Mouse (Mus musculus) myocyte (in vitro differentiated cells): ENCODE data around the gene Stk11. TPM values are rescaled to one million over a fixed set of nuclear protein-coding genes. Genes with fewer than 3 reads are reported as not detected.

ENCODE experiments used
- H3K27me3 ChIP-seq: one replicate; pipeline ENCODE4 v1.6.1; 2011; ENCODE audit not compliant: control insufficient read depth, insufficient read depth, insufficient read length
- H3K36me3 ChIP-seq: one replicate; pipeline ENCODE4 v1.6.1; 2011; ENCODE audit not compliant: control insufficient read depth, insufficient read depth
- H3K4me2 ChIP-seq: one replicate; pipeline ENCODE4 v1.6.1; 2011; ENCODE audit warnings: low read depth, control low read depth
- H3K4me3 ChIP-seq: one replicate; pipeline ENCODE4 v1.5.1; 2011; ENCODE audit warnings: mild to moderate bottlenecking, control low read depth, moderate library complexity
- H3K79me2 ChIP-seq: one replicate; pipeline ENCODE4 v1.6.1; 2011; ENCODE audit not compliant: control insufficient read depth, insufficient read depth
- H3ac ChIP-seq: one replicate; pipeline ENCODE4 v1.6.1; 2011; ENCODE audit not compliant: control insufficient read depth, insufficient read length
- CEBPB ChIP-seq: IDR thresholded peaks from 2 replicates; pipeline ENCODE4 v1.6.1; 2011; ENCODE audit warnings: mild to moderate bottlenecking, moderate library complexity; ENCODE audit not compliant: poor library complexity, insufficient read depth, severe bottlenecking
- E2F4 ChIP-seq: IDR thresholded peaks from one replicate; pipeline ENCODE4 v1.6.1; 2011; ENCODE audit warnings: mild to moderate bottlenecking, control low read depth, moderate library complexity; ENCODE audit not compliant: insufficient read depth
- MAX ChIP-seq: IDR thresholded peaks from one replicate; pipeline ENCODE4 v1.6.1; 2011; ENCODE audit warnings: low read depth, mild to moderate bottlenecking, control low read depth
- MYOD1 ChIP-seq, 3 experiments: IDR thresholded peaks; one replicate each; pipeline ENCODE4 v1.6.1; 2011; ENCODE audit warnings: control low read depth in 2 of 3, low read depth in 2 of 3, mild to moderate bottlenecking in 2 of 3, moderate library complexity in 1 of 3; ENCODE audit not compliant: insufficient read length in 2 of 3, control insufficient read depth in 1 of 3
- MYOG ChIP-seq, 3 experiments: IDR thresholded peaks; one replicate each; pipeline ENCODE4 v1.6.1; 2011; ENCODE audit warnings: control low read depth in 2 of 3, low read depth in 2 of 3, mild to moderate bottlenecking in 2 of 3; ENCODE audit not compliant: insufficient read length in 2 of 3, control insufficient read depth in 1 of 3, insufficient read depth in 1 of 3
- POLR2A ChIP-seq: IDR thresholded peaks from one replicate; pipeline ENCODE4 v1.6.1; 2011; ENCODE audit warnings: low read depth, mild to moderate bottlenecking, control low read depth, moderate library complexity; ENCODE audit not compliant: insufficient read length
- POLR2AphosphoS2 ChIP-seq: IDR thresholded peaks from one replicate; pipeline ENCODE4 v1.6.1; 2011; ENCODE audit warnings: low read depth, control low read depth; ENCODE audit not compliant: insufficient read length
- REST ChIP-seq: IDR thresholded peaks from one replicate; pipeline ENCODE4 v1.6.1; 2011; ENCODE audit warnings: mild to moderate bottlenecking, control low read depth, moderate library complexity; ENCODE audit not compliant: insufficient read depth, insufficient read length
- SRF ChIP-seq: IDR thresholded peaks from one replicate; pipeline ENCODE4 v1.6.1; 2011; ENCODE audit warnings: low read depth; ENCODE audit not compliant: control insufficient read depth, insufficient read length
- TCF12 ChIP-seq: IDR thresholded peaks from one replicate; pipeline ENCODE4 v1.6.1; 2011; ENCODE audit warnings: mild to moderate bottlenecking, control low read depth; ENCODE audit not compliant: poor library complexity, insufficient read depth, severe bottlenecking
- TCF3 ChIP-seq: IDR thresholded peaks from one replicate; pipeline ENCODE4 v1.6.1; 2011; ENCODE audit warnings: low read depth, control low read depth; ENCODE audit not compliant: insufficient read length
- USF1 ChIP-seq: IDR thresholded peaks from one replicate; pipeline ENCODE4 v1.6.1; 2011; ENCODE audit warnings: low read depth, mild to moderate bottlenecking, control low read depth, moderate library complexity
- polyA plus RNA-seq: library from polyadenylated mRNA; unstranded; fragments of >200 nt; fragmentation: generic; extraction: Trizol; gene quantifications from one replicate; pipeline ENCODE4 v1.2.1, GENCODE M21; 2012; ENCODE audit warnings: missing spikeins

Gene Stk11
- polyA plus RNA-seq, 1 experiment, result 150 TPM

DNA sequence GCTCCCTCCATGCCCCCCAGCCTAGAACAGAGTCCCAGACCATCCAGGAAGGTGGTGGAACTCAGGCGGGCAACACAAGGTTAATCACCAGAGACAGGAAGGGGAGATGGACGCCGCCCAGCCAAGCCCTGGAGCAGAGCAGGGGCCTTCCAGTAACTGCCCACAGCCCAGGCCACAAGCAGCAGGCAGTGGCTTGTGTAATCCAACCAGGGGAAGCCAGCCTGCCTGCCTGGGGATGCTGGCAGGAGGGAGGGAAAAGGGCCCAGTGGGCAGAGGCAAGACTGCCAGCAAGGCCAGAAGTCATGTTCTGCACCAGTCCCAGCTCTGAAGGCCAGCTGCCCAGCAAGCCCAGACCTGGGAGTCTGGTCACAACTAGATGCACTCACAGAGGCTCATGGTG lies 28.8 kb upstream of the Stk11 start:
- Histone ChIP-seq H3K27me3 (no peaks in the 10 kb centered on the region), H3K79me2 (peaks cover 39% of the 10 kb centered on the region), H3ac (no peak overlapping the region), H3K36me3 (peaks cover 10% of the 10 kb centered on the region), H3K4me3 (no peak overlapping the region), H3K4me2 (peak overlapping the region; percentile 30)
- TF ChIP-seq POLR2AphosphoS2 (no peak), USF1 (no peak), REST (no peak), TCF12 (no peak), E2F4 (no peak), MYOG (IDR thresholded peaks at IDR 0.05; ENCODE audit: control insufficient read depth in 1 of 3, insufficient read depth in 1 of 3, insufficient read length in 2 of 3, low read depth in 2 of 3) (peak in 2 of 3 experiments; percentile 24 to 84), MAX (no peak), TCF3 (no peak), POLR2A (no peak), SRF (no peak), MYOD1 (IDR thresholded peaks at IDR 0.05; ENCODE audit: control insufficient read depth in 1 of 3, insufficient read length in 2 of 3, low read depth in 2 of 3) (peak in 2 of 3 experiments; percentile 16 to 73), CEBPB (no peak)

DNA sequence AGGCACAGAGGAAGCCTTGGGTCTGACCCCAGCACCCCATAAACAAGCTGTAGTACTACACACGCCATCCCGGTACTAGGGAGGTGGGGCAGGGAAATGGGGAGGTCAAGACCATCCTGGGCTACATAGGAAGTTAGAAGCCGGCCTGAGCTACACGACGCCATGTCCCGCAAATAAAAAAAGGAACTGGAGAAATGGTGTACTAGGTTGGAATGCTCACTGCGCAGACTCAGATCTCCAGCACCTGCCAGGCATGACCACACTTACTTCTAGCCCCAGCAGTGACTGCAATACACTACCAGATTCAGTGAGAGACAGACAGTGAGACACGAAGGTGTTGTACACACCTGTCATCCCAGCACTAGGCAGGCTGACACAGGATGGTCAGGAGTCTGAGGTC lies 28.1 kb upstream of the Stk11 start:
- peaks cover 41% of the 10 kb centered on the region for H3K79me2 ChIP-seq
- H3K4me3 ChIP-seq, result no peak overlapping the region
- TF ChIP-seq TCF12 (no peak), USF1 (no peak), MAX (no peak), REST (no peak), CEBPB (no peak), MYOG (IDR thresholded peaks at IDR 0.05; ENCODE audit: control insufficient read depth in 1 of 3, insufficient read depth in 1 of 3, insufficient read length in 2 of 3, low read depth in 2 of 3) (no peak), POLR2A (no peak), E2F4 (no peak), TCF3 (no peak), MYOD1 (IDR thresholded peaks at IDR 0.05; ENCODE audit: control insufficient read depth in 1 of 3, insufficient read length in 2 of 3, low read depth in 2 of 3) (no peak), SRF (no peak)
- no peak overlapping the region for H3ac ChIP-seq
- no peaks in the 10 kb centered on the region for H3K27me3 ChIP-seq
- peaks cover 5% of the 10 kb centered on the region for H3K36me3 ChIP-seq
- H3K4me2 ChIP-seq, result no peak overlapping the region

DNA sequence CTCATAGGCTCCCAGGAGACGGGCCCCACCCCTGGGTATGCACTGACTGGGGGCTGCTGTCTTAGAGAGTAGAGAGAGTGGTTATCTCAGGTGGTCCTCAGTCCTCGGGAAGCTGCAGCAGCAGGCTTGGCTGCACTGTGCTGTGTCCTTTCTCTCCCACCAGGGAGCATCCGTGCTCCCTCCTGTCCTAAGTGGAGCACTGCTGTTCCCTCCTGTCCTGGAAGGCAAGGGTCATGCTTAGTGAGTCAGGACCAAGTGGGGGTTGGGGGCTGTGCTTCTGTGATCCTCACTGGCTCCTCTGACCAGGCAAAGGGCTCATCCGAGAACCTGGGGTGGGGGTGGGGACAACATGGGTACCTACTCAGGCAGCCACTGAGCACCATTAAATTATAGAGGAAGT lies 26.5 kb upstream of the Stk11 start:
- H3K79me2 ChIP-seq, result peaks cover 58% of the 10 kb centered on the region
- H3ac ChIP-seq, result no peak overlapping the region
- H3K36me3 ChIP-seq, result peaks cover 5% of the 10 kb centered on the region
- H3K4me3 ChIP-seq, result no peak overlapping the region
- H3K27me3 ChIP-seq, result no peaks in the 10 kb centered on the region
- no peak overlapping the region for H3K4me2 ChIP-seq
- TF ChIP-seq MYOD1 (IDR thresholded peaks at IDR 0.05; ENCODE audit: control insufficient read depth in 1 of 3, insufficient read length in 2 of 3, low read depth in 2 of 3) (no peak), MAX (no peak), TCF3 (no peak), SRF (no peak), CEBPB (no peak), POLR2AphosphoS2 (no peak), REST (no peak), USF1 (no peak)

DNA sequence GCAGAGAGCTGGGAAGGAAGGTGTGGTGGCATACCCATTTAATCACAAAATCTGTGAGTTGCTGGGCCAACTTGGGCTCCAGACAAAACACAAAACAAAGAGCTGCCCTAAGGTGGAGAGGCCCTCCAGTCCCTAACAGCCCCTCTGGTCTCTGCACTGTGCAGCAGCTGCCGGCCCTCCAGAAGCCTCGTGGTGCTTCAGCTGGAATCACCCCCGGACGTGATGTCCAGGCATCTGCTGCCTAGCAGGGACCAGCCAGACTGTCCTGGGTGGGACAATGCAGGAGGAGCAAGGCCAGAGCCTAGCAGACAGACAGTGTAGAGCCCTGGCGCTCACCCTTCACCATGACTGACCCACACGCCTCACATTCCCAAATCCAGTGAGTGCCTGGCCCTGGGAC lies 24.1 kb upstream of the Stk11 start:
- Histone ChIP-seq H3K27me3 (no peaks in the 10 kb centered on the region), H3K36me3 (peaks cover 5% of the 10 kb centered on the region), H3K4me2 (no peak overlapping the region), H3ac (no peak overlapping the region), H3K79me2 (peaks cover 78% of the 10 kb centered on the region), H3K4me3 (no peak overlapping the region)
- TF ChIP-seq CEBPB, result no peak
- TF ChIP-seq E2F4, result no peak
- TF ChIP-seq MYOG (IDR thresholded peaks at IDR 0.05; ENCODE audit: control insufficient read depth in 1 of 3, insufficient read depth in 1 of 3, insufficient read length in 2 of 3, low read depth in 2 of 3), result peak in 2 of 3 experiments; percentile 29 to 81
- TF ChIP-seq MYOD1 (IDR thresholded peaks at IDR 0.05; ENCODE audit: control insufficient read depth in 1 of 3, insufficient read length in 2 of 3, low read depth in 2 of 3), result peak in 2 of 3 experiments; percentile 24 to 45
- no peak for TF ChIP-seq TCF12
- TF ChIP-seq SRF, result no peak
- TF ChIP-seq POLR2AphosphoS2, result no peak

DNA sequence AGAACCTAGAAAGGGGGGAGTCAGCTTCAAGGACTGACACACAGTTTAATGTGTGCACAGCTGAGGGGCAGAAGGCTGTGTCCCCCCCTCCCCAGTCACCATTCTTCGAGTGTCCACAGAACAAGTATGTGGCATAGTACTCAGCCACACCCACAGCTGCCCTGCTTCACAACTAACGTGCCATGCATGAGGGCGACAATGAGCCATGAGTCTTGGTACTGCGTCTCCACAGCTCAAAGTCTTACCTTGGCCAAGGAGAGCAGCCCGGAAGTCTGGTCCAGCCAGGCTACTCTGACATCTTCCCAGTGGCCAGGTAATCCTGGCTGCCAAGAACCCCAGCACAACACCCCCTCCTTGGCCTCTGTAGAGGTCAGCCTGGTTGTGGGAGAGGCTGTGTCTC lies 22.9 kb upstream of the Stk11 start:
- no peak overlapping the region for H3ac ChIP-seq
- no peak overlapping the region for H3K4me2 ChIP-seq
- no peak overlapping the region for H3K4me3 ChIP-seq
- H3K36me3 ChIP-seq, result peaks cover 5% of the 10 kb centered on the region
- H3K79me2 ChIP-seq, result peaks cover 84% of the 10 kb centered on the region
- no peaks in the 10 kb centered on the region for H3K27me3 ChIP-seq
- TF ChIP-seq USF1, result no peak
- no peak for TF ChIP-seq REST
- peak in 1 of 3 experiments; percentile 4 for TF ChIP-seq MYOD1 (IDR thresholded peaks at IDR 0.05; ENCODE audit: control insufficient read depth in 1 of 3, insufficient read length in 2 of 3, low read depth in 2 of 3)
- TF ChIP-seq E2F4, result no peak
- TF ChIP-seq MYOG (IDR thresholded peaks at IDR 0.05; ENCODE audit: control insufficient read depth in 1 of 3, insufficient read depth in 1 of 3, insufficient read length in 2 of 3, low read depth in 2 of 3), result peak in 1 of 3 experiments; percentile 46
